Mouse (Mus musculus) forebrain, embryonic 10.5 days (tissue): ENCODE measurements around the gene Phactr2. TPM values are rescaled to one million over a fixed set of nuclear protein-coding genes. Genes with fewer than 3 reads are reported as not detected.
"Not testable (repeated sequence)": the region's sequence is repeated elsewhere in the genome, so short reads cannot be mapped to it uniquely, and the experiment has no call there.

Experiments used
- DNase-seq: peaks from one replicate; pipeline ENCODE4 v3.0.0-alpha.2; 2017; ENCODE audit warnings: low spot score; ENCODE audit errors: extremely low spot score
- H3K27ac ChIP-seq: fragments of 300-500 bp; sonication (generic); 2 replicates; pipeline ENCODE4 v1.5.1; 2016; ENCODE audit warnings: mild to moderate bottlenecking
- H3K27me3 ChIP-seq: fragments of 300-500 bp; sonication (generic); 2 replicates; pipeline ENCODE4 v1.6.1; 2016; ENCODE audit warnings: mild to moderate bottlenecking; ENCODE audit not compliant: poor library complexity, severe bottlenecking
- H3K36me3 ChIP-seq: fragments of 300-500 bp; sonication (generic); replicated peaks from 2 replicates; pipeline ENCODE4 v1.6.1; 2016; ENCODE audit warnings: mild to moderate bottlenecking, moderate library complexity
- H3K4me1 ChIP-seq: fragments of 300-500 bp; sonication (generic); 2 replicates; pipeline ENCODE4 v1.6.1; 2016
- H3K4me3 ChIP-seq: fragments of 300-500 bp; sonication (generic); 2 replicates; pipeline ENCODE4 v1.5.1; 2016; ENCODE audit warnings: mild to moderate bottlenecking, moderate library complexity
- H3K9me3 ChIP-seq: fragments of 300-500 bp; sonication (generic); 2 replicates; pipeline ENCODE4 v1.6.1; 2016; ENCODE audit warnings: mild to moderate bottlenecking, moderate library complexity
- WGBS: fragments of 180-500 bp; shearing (Covaris S2); methylation state at CpG from one replicate; pipeline ENCODE4 v1.1.7; 2016; 5-methylcytosine and 5-hydroxymethylcytosine counted together
- polyA plus RNA-seq: library from polyadenylated mRNA; unstranded; fragments of >200 nt; fragmentation: Nextera tagmentation; extraction: Ambion mirVana; gene quantifications from 2 replicates; pipeline ENCODE4 v1.2.1, GENCODE M21; 2016

The Phactr2 gene
- polyA plus RNA-seq = 13.4 and 14.2 TPM in 2 replicates

DNA sequence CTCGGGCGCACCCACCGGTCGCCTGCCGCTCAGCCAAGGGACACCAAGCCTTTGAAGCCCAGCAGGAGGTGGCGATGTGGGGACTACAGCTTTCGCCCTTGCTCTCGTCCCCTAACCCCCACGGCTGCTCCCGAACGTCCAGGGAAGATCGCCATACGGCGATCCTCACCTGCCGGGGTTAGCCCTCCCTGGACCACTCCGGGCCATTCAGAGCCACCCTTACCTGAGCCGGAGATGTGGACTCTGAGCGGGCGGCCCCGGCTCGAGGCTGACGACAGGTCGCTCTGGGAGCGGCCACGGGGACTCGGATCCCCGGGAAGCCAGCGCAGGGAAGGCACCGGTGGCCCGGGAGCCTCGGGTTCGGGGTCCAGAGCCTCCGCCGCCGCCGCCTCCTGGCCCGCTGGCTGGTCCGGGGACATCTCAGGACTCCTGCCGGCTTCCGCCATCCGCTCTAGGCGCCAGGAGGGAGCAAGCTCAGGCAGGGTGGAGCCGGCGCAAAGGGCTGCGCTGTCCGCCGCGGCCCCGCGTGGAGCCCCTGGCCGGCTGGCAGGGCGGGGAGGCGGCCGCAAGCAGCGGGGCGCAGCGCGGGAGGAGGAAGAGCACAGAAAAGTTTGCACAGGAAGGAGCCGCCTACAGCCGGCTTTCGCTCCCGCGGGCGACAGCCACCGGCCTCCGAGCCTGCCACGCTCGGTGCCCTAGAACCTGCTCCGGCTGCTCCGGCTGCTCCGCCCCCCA lies at the start of gene Phactr2:
TSS of gene Phactr2 (minus strand) at position 580 of the 735 bp plus-strand sequence.
- Histone ChIP-seq H3K27ac (peak within 1 kb of the TSS; percentile 86), H3K4me1 (peaks cover 24% of the 10 kb centered on the region), H3K9me3 (no peaks in the 10 kb centered on the region), H3K36me3 (no peaks in the 10 kb centered on the region), H3K4me3 (peak within 1 kb of the TSS; percentile 88), H3K27me3 (peaks cover 66% of the 10 kb centered on the region)
- DNase-seq = peak; percentile 52
- under 1% methylated on average over 70 of the region's 71 CpGs for WGBS

DNA sequence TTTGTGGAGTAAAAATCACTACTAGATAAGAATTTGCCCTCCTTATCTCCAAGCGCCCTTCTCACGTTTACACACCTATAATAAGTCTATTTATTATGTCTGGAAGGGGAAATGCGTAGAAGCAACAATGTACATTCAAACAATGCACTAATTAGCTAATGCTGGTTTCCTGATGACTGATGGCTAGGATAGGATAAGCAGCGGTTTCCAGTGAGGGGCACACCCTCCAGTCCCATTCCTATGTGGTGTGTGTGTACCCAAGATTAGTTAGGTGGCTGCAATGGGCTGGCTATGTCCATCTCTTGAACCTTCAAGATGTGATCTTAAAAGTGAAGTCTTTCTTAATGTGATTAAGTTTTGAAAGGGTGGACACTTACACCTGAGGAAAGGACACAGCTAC lies 47.6 kb upstream of the Phactr2 start:
- H3K4me3 ChIP-seq = no peak overlapping the region
- no peak for DNase-seq
- WGBS = 90% methylated on average over 4 of the region's 4 CpGs
- no peak overlapping the region for H3K27ac ChIP-seq
- H3K27me3 ChIP-seq = no peaks in the 10 kb centered on the region
- no peaks in the 10 kb centered on the region for H3K4me1 ChIP-seq
- H3K9me3 ChIP-seq = no peaks in the 10 kb centered on the region
- peaks cover 7% of the 10 kb centered on the region; the same call in 1 of the 2 replicates for H3K36me3 ChIP-seq

DNA sequence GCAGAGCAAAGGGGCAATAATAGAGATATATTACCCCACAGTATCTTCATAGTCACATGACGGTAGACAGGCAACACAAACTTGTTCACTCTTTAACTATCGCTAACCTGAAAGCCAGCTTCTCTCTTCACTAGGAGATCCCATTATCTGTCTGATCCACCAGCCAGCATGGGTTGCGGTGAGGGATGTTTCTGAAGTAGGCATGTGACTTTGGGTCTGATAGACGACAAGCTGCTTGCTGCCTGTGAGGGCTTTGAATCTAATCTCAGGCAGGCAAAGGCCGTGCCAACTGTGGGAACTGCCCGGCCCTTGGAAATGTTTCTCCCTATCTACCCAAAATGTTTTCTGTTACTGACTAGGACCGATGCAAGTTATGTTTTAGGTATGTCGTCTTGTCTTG lies 28.2 kb upstream of the Phactr2 start:
- Histone ChIP-seq H3K9me3 (no peaks in the 10 kb centered on the region), H3K4me3 (no peak overlapping the region), H3K27ac (no peak overlapping the region), H3K27me3 (peaks cover 11% of the 10 kb centered on the region), H3K4me1 (peaks cover 15% of the 10 kb centered on the region), H3K36me3 (peaks cover 12% of the 10 kb centered on the region)
- WGBS = 90% methylated on average over 8 of the region's 8 CpGs
- DNase-seq = no peak

DNA sequence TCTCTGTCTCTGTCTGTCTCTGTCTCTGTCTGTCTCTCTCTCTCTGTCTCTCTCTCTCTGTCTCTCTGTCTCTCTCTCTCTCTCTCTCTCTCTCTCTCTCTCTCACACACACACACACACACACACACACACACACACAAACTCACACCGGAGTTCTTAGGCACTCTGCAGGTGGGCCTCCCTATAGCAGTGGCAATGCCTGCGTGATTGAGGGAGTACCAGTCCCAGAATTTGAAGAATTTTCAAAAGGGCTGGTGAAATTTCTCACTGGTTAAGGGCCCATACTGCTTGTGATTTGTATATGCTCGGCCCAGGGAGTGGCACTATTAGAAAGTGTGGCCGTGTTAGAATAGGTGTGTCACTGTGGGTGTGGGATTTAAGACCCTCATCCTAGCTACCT lies 27.3 kb upstream of the Phactr2 start:
- H3K4me3 ChIP-seq = peak overlapping the region; percentile 71
- peak overlapping the region; percentile 85 for H3K27ac ChIP-seq
- peaks cover 11% of the 10 kb centered on the region for H3K27me3 ChIP-seq
- DNase-seq, H3K9me3 ChIP-seq: not testable (repeated sequence)
- H3K4me1 ChIP-seq = peaks cover 15% of the 10 kb centered on the region
- 56% methylated on average over 4 of the region's 4 CpGs for WGBS
- peaks cover 12% of the 10 kb centered on the region for H3K36me3 ChIP-seq

DNA sequence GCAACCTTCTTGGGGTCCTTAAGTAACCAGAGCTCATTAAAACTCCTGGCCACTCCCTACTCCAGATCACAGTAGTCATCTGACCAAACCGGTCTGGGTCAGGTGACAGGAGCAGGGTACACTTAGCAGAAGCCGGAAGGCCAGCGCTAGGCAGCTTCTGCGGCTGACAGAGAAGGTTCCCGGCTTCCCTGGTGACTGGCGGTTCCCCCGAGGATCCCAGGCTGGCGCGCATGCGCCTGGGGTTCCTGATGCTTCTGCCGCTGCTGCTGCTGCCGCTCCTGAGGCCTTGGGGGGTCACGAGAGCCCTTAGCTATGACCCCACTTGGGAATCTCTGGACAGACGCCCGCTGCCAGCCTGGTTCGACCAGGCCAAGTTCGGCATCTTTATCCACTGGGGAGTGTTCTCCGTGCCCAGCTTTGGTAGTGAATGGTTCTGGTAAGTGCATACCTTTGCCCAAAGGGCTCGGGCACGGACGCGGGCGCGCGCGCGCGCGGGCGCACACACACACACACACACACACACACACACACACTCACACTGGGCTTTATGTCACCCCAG lies 26.8 kb upstream of the Phactr2 start:
- no peaks in the 10 kb centered on the region for H3K9me3 ChIP-seq
- H3K4me3 ChIP-seq = peak overlapping the region; percentile 71
- peak overlapping the region; percentile 85 for H3K27ac ChIP-seq
- peak; percentile 78 for DNase-seq
- H3K4me1 ChIP-seq = peaks cover 15% of the 10 kb centered on the region
- peaks cover 11% of the 10 kb centered on the region for H3K27me3 ChIP-seq
- WGBS = under 1% methylated on average over 30 of the region's 30 CpGs
- peaks cover 12% of the 10 kb centered on the region for H3K36me3 ChIP-seq

DNA sequence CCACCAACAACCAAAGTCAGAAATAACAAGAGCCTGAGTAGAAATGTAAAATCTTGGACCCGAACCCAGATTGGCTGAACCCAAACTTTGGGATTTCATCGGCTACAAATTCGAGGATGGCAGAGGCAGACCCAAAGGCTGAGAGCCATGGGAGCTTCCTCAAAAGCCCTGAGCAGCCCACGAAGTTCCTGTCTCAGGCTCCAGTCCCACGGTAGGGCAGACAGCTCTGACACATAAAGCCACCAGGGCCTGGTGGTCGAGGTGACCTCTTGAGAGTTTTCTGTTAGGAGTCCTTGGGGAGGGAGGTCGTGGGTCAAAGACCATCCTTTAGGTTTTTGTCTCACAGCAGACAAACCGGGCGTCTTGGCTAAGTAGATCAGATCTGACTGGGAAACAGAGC lies 26.3 kb upstream of the Phactr2 start:
- peak overlapping the region; percentile 71 for H3K4me3 ChIP-seq

DNA sequence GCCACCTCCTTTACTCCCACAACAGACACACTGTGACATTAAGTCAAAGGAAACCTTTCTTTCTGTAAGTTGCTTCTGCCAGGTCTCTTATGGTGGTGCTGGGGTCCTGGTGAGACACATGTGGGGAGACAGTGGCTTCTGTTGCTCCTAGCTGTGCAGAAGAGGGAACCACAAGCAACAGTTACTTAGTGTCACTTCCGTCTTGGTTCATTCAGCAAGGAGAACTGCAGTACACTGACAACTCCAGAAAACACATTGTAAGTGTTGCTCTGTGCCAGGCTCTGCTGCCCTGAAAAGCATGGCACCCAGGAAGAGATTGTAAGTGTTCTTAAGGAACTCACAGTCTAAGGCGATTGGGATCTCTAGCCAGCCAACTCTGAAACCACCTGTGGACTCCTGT lies 25.1 kb upstream of the Phactr2 start, which contains the start of gene Fuca2:
TSS of gene Fuca2 (plus strand) at position 210 of the 400 bp plus-strand sequence.
- 89% methylated on average over 2 of the region's 2 CpGs for WGBS
- Histone ChIP-seq H3K27me3 (peaks cover 11% of the 10 kb centered on the region), H3K9me3 (no peaks in the 10 kb centered on the region), H3K4me1 (peaks cover 15% of the 10 kb centered on the region), H3K27ac (no peak within 1 kb of the TSS), H3K36me3 (no peaks in the 10 kb centered on the region), H3K4me3 (no peak within 1 kb of the TSS)
- DNase-seq = no peak

More for the DNA sequence above, 26.3 kb upstream of the Phactr2 start:
- DNase-seq = no peak
- Histone ChIP-seq H3K36me3 (peaks cover 7% of the 10 kb centered on the region), H3K9me3 (no peaks in the 10 kb centered on the region), H3K4me1 (peaks cover 15% of the 10 kb centered on the region), H3K27me3 (peaks cover 11% of the 10 kb centered on the region), H3K27ac (peak overlapping the region; percentile 85)
- 49% methylated on average over 9 of the region's 9 CpGs for WGBS

DNA sequence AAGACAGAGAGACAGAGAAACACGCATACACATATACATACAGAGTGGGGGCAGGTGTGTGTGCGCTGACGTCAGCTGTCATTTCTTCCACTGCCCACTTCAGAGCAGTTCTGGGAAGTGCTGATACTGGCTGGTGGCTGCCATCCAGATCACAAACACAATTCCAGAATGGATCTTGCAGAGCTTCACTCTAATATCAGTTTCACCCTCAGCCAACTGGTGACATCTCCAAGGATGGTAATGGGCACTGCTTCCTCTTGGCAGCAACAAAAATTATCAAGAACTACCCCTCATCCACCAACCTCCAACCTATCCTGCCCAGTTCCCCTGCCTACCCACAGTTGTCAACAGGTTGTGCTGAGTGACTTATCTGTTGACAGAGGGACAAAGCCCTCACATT lies 22.1 kb upstream of the Phactr2 start:
- peaks cover 11% of the 10 kb centered on the region for H3K27me3 ChIP-seq
- no peaks in the 10 kb centered on the region for H3K36me3 ChIP-seq
- no peaks in the 10 kb centered on the region for H3K9me3 ChIP-seq
- no peak overlapping the region for H3K4me3 ChIP-seq
- 95% methylated on average over 3 of the region's 3 CpGs for WGBS
- DNase-seq = no peak
- H3K27ac ChIP-seq = no peak overlapping the region
- peaks cover 10% of the 10 kb centered on the region for H3K4me1 ChIP-seq

DNA sequence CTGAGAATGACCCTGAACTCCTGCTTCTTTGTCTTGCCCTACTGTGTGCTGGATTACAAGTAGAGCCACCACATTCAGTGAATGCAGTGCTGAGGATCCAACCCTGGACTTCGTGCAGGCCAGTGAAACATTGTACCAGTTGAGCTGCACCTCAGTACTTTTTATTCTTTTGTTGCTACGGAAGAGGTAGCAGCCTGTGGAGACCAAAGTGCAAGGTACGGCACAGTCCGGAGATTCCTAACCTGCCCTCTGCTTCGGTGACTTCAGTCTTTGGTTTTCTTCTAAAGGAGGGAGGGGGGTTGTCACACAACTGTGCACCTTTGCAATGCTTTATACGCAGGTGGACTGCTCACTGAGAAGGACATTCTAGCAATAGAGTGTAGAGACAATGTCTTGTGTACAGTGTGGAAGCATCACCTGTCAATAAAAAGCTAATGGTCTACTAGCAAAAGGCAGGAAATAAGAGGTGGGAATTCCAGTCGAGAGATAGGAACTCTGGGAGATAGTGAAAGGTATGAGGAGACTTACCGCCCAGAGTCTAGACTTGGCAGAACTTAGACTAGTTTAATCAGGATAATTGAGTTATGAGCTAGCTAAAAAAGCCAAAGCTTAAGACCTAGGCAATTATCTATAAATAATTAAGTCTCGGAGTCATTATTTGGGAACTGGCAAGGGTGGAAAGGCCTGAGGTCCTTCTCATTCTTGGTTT lies 19.9 kb upstream of the Phactr2 start:
- Histone ChIP-seq H3K27me3 (no peaks in the 10 kb centered on the region), H3K27ac (no peak overlapping the region), H3K4me3 (no peak overlapping the region), H3K36me3 (no peaks in the 10 kb centered on the region), H3K4me1 (no peaks in the 10 kb centered on the region), H3K9me3 (no peaks in the 10 kb centered on the region)
- DNase-seq = no peak
- 89% methylated on average over 9 of the region's 9 CpGs for WGBS

DNA sequence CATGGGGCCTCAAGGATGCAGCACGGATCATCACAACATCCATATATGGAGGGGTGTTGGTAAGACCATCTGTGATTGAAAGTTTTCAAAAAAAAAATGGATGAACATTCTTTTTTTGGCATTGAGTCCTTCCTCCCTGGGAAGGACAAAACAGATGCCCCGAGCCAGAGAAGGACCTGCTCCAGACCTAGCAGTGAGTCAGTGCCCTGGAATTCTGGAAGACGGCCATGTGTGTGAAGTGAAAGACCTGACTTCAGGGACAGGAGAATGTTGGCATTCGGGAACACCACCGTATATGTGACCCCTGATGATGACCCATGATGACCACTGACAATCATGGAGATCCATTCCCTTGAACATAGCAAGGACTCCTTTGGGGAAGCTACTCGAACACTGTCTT lies 15.5 kb upstream of the Phactr2 start:
- Histone ChIP-seq H3K36me3 (no peaks in the 10 kb centered on the region), H3K4me1 (no peaks in the 10 kb centered on the region), H3K9me3 (no peaks in the 10 kb centered on the region), H3K4me3 (no peak overlapping the region), H3K27me3 (no peaks in the 10 kb centered on the region), H3K27ac (no peak overlapping the region)
- 87% methylated on average over 6 of the region's 6 CpGs for WGBS
- no peak for DNase-seq

DNA sequence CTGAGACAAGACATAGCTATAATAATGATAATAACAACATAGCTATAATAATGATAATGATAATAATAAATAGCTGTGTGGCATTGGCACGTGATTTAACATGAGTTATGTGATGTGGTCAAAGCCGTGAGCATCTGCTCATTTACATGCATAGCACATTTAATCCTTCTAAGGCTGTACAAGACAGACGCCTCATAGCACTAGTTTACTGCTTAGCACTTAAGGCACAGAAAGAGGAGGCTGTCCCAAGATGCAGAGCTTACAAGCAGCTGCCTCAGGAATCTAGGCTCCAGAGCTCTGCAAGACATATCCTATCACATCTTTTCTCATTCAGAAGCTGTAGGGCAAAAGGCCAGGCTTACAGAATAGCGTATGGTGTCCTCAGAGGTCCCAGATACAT lies 11.7 kb upstream of the Phactr2 start:
- Histone ChIP-seq H3K27me3 (no peaks in the 10 kb centered on the region), H3K4me1 (peaks cover 6% of the 10 kb centered on the region), H3K36me3 (no peaks in the 10 kb centered on the region), H3K9me3 (no peaks in the 10 kb centered on the region), H3K4me3 (no peak overlapping the region), H3K27ac (no peak overlapping the region)
- no peak for DNase-seq
- 83% methylated on average over 4 of the region's 4 CpGs for WGBS

DNA sequence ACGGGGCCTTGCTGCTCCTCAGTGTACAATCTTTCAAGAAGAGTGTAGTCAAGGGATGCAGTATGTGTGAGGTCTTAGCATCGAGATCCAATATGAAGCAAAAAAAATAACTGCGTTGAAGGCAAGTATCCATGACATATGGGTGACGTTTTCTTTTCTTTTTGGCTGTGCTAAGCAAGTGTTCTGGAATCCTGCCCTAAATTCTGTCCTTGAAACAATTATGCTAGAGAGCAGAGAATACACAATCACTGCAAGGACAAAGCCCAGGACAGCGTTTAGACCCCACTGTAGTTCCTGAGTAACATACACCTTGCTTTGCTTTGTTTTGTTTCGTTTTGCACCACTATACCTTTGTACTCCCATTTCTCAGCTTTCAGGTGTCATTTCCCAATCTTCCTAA lies 5.1 kb upstream of the Phactr2 start:
- H3K36me3 ChIP-seq = no peaks in the 10 kb centered on the region
- no peak overlapping the region for H3K27ac ChIP-seq
- no peak overlapping the region for H3K4me3 ChIP-seq
- no peaks in the 10 kb centered on the region for H3K9me3 ChIP-seq
- H3K27me3 ChIP-seq = peaks cover 24% of the 10 kb centered on the region
- peaks cover 18% of the 10 kb centered on the region for H3K4me1 ChIP-seq
- 85% methylated on average over 6 of the region's 6 CpGs for WGBS
- no peak for DNase-seq

DNA sequence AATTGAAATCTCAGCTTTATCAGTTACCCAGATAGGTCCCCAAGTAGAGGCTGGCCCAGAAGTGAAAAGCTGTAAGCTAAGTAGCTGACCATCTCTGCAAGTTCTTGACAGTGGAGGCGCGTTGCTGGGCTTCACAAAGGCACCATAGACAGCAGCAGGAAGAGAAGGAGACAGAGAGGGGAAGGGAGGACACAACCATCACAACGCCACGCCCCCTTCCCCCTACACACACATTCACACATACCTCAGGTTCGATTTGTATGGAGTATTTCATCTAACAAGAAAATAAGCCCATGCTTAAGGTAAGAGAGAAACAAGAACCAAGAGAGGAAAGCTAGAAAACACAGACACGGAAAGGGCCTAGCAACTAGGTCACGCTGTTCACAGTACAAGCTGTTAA lies 909 bp upstream of the Phactr2 start:
- no peaks in the 10 kb centered on the region for H3K9me3 ChIP-seq
- H3K4me3 ChIP-seq = no peak overlapping the region
- H3K27ac ChIP-seq = no peak overlapping the region
- WGBS = 38% methylated on average over 7 of the region's 7 CpGs
- no peak for DNase-seq
- peaks cover 63% of the 10 kb centered on the region for H3K27me3 ChIP-seq
- peaks cover 24% of the 10 kb centered on the region for H3K4me1 ChIP-seq
- H3K36me3 ChIP-seq = no peaks in the 10 kb centered on the region
